Mouse (Mus musculus) layer of hippocampus, postnatal 25 days (tissue): ENCODE results near the gene Pcsk1. TPM values are rescaled to one million over a fixed set of nuclear protein-coding genes. Genes with fewer than 3 reads are reported as not detected.

Source experiments
- DNase-seq, 2 experiments: peaks; one replicate each; pipeline ENCODE4 v3.0.0; 2022; ENCODE audit warnings: mixed read lengths in 2 of 2, low spot score in 1 of 2; ENCODE audit errors: extremely low spot score in 1 of 2
- total RNA-seq, 2 experiments: library from RNA; stranded (reverse); gene quantifications; 2 replicates each; pipeline ENCODE4 v1.2.3; 2021

Gene Pcsk1
- total RNA-seq: 10 to 100 TPM; 15.6 to 17.9 TPM

- peak; percentile 30 to 41 for DNase-seq
Observed at GRCm38 (mm10) chr13:75089721-75090410, at the start of gene Pcsk1. Gene Pcsk1, plus strand, starts transcription at chr13:75089826.

GRCm38 (mm10) chr13:75058818-75059217 lies 30.8 kb upstream of the Pcsk1 start:
- no peak for DNase-seq

- no peak for DNase-seq
Observed at GRCm38 (mm10) chr13:75063947-75064346, 25.7 kb upstream of the Pcsk1 start.

- no peak for DNase-seq
Observed at GRCm38 (mm10) chr13:75088597-75088996, 1.0 kb upstream of the Pcsk1 start.

GRCm38 (mm10) chr13:75090411-75090779 lies 769 bp downstream of the Pcsk1 start:
- peak; percentile 12 to 16 for DNase-seq

- no peak for DNase-seq
Observed at GRCm38 (mm10) chr13:75091071-75091470, 1.4 kb downstream of the Pcsk1 start.

- DNase-seq: no peak
Observed at GRCm38 (mm10) chr13:75095487-75095886, 5.9 kb downstream of the Pcsk1 start.

GRCm38 (mm10) chr13:75113114-75113513 lies 23.5 kb downstream of the Pcsk1 start:
- no peak for DNase-seq

GRCm38 (mm10) chr13:75114007-75114424 lies 24.4 kb downstream of the Pcsk1 start:
- DNase-seq: no peak

- no peak for DNase-seq
Observed at GRCm38 (mm10) chr13:75114838-75115237, 25.2 kb downstream of the Pcsk1 start.

- DNase-seq: no peak
Observed at GRCm38 (mm10) chr13:75135833-75136232, 46.2 kb downstream of the Pcsk1 start.

- DNase-seq: no peak
Observed at GRCm38 (mm10) chr13:75160661-75161060, 71.0 kb downstream of the Pcsk1 start.

- DNase-seq: peak in 1 of 2 experiments; percentile 6
Observed at GRCm38 (mm10) chr13:75163408-75163807, 73.8 kb downstream of the Pcsk1 start.
